Mouse (Mus musculus): ENCODE measurements around the gene Smyd3. TPM values are rescaled to one million over a fixed set of nuclear protein-coding genes. Genes with fewer than 3 reads are reported as not detected.

Smyd3 gene
- polyA plus RNA-seq, 1 experiment: not detected

- TF ChIP-seq POLR2A (IDR thresholded peaks at IDR 0.05; ENCODE audit: insufficient read depth, low read depth, low read length) (no peak), CTCF (IDR thresholded peaks at IDR 0.05; ENCODE audit: insufficient read depth, low read depth, low read length) (no peak)
- no peaks in the 10 kb centered on the region for H3K4me1 ChIP-seq (ENCODE audit: control insufficient read depth, insufficient read depth, low read length)
- 61% methylated on average over 4 of the region's 4 CpGs for WGBS
- no peak overlapping the region for H3K27ac ChIP-seq (ENCODE audit: insufficient read depth, low read depth, low read length)
- H3K4me3 ChIP-seq (ENCODE audit: insufficient read depth, low read depth, low read length): no peak overlapping the region
Observed at GRCm38 (mm10) chr1:178989485-178989884, 528.4 kb downstream of the Smyd3 start.

GRCm38 (mm10) chr1:178988176-178988575 lies 529.7 kb downstream of the Smyd3 start:
- 89% methylated on average over 1 of the region's 1 CpGs for WGBS
- no peak overlapping the region for H3K27ac ChIP-seq (ENCODE audit: insufficient read depth, low read depth, low read length)
- TF ChIP-seq POLR2A (IDR thresholded peaks at IDR 0.05; ENCODE audit: insufficient read depth, low read depth, low read length) (no peak), CTCF (IDR thresholded peaks at IDR 0.05; ENCODE audit: insufficient read depth, low read depth, low read length) (no peak)
- H3K4me3 ChIP-seq (ENCODE audit: insufficient read depth, low read depth, low read length): no peak overlapping the region
- no peaks in the 10 kb centered on the region for H3K4me1 ChIP-seq (ENCODE audit: control insufficient read depth, insufficient read depth, low read length)

GRCm38 (mm10) chr1:178981641-178982040 lies 536.2 kb downstream of the Smyd3 start:
- H3K4me1 ChIP-seq (ENCODE audit: control insufficient read depth, insufficient read depth, low read length): no peaks in the 10 kb centered on the region
- H3K27ac ChIP-seq (ENCODE audit: insufficient read depth, low read depth, low read length): no peak overlapping the region
- no peak for TF ChIP-seq CTCF (IDR thresholded peaks at IDR 0.05; ENCODE audit: insufficient read depth, low read depth, low read length)
- TF ChIP-seq POLR2A (IDR thresholded peaks at IDR 0.05; ENCODE audit: insufficient read depth, low read depth, low read length): no peak
- 83% methylated on average over 5 of the region's 5 CpGs for WGBS
- H3K4me3 ChIP-seq (ENCODE audit: insufficient read depth, low read depth, low read length): no peak overlapping the region

- Histone ChIP-seq H3K27ac (ENCODE audit: insufficient read depth, low read depth, low read length) (no peak overlapping the region), H3K4me1 (ENCODE audit: control insufficient read depth, insufficient read depth, low read length) (no peaks in the 10 kb centered on the region), H3K4me3 (ENCODE audit: insufficient read depth, low read depth, low read length) (no peak overlapping the region)
- TF ChIP-seq POLR2A (IDR thresholded peaks at IDR 0.05; ENCODE audit: insufficient read depth, low read depth, low read length): no peak
Observed at GRCm38 (mm10) chr1:178980185-178980584, 537.7 kb downstream of the Smyd3 start.

GRCm38 (mm10) chr1:178978617-178979245 lies 539.1 kb downstream of the Smyd3 start:
- Histone ChIP-seq H3K27ac (ENCODE audit: insufficient read depth, low read depth, low read length) (no peak overlapping the region), H3K4me1 (ENCODE audit: control insufficient read depth, insufficient read depth, low read length) (no peaks in the 10 kb centered on the region), H3K4me3 (ENCODE audit: insufficient read depth, low read depth, low read length) (no peak overlapping the region)
- WGBS: 81% methylated on average over 8 of the region's 8 CpGs
- TF ChIP-seq POLR2A (IDR thresholded peaks at IDR 0.05; ENCODE audit: insufficient read depth, low read depth, low read length) (no peak), CTCF (IDR thresholded peaks at IDR 0.05; ENCODE audit: insufficient read depth, low read depth, low read length) (no peak)

GRCm38 (mm10) chr1:178972055-178972454 lies 545.8 kb downstream of the Smyd3 start:
- WGBS: 98% methylated on average over 10 of the region's 10 CpGs
- Histone ChIP-seq H3K27ac (ENCODE audit: insufficient read depth, low read depth, low read length) (no peak overlapping the region), H3K4me3 (ENCODE audit: insufficient read depth, low read depth, low read length) (no peak overlapping the region), H3K4me1 (ENCODE audit: control insufficient read depth, insufficient read depth, low read length) (no peaks in the 10 kb centered on the region)
- no peak for TF ChIP-seq CTCF (IDR thresholded peaks at IDR 0.05; ENCODE audit: insufficient read depth, low read depth, low read length)
- no peak for TF ChIP-seq POLR2A (IDR thresholded peaks at IDR 0.05; ENCODE audit: insufficient read depth, low read depth, low read length)

GRCm38 (mm10) chr1:178961661-178962060 lies 556.2 kb downstream of the Smyd3 start:
- Histone ChIP-seq H3K4me1 (ENCODE audit: control insufficient read depth, insufficient read depth, low read length) (no peaks in the 10 kb centered on the region), H3K27ac (ENCODE audit: insufficient read depth, low read depth, low read length) (no peak overlapping the region), H3K4me3 (ENCODE audit: insufficient read depth, low read depth, low read length) (no peak overlapping the region)
- 94% methylated on average over 9 of the region's 9 CpGs for WGBS
- no peak for TF ChIP-seq POLR2A (IDR thresholded peaks at IDR 0.05; ENCODE audit: insufficient read depth, low read depth, low read length)
- TF ChIP-seq CTCF (IDR thresholded peaks at IDR 0.05; ENCODE audit: insufficient read depth, low read depth, low read length): no peak

GRCm38 (mm10) chr1:178960015-178960559 lies 557.8 kb downstream of the Smyd3 start:
- Histone ChIP-seq H3K4me1 (ENCODE audit: control insufficient read depth, insufficient read depth, low read length) (no peaks in the 10 kb centered on the region), H3K4me3 (ENCODE audit: insufficient read depth, low read depth, low read length) (no peak overlapping the region), H3K27ac (ENCODE audit: insufficient read depth, low read depth, low read length) (no peak overlapping the region)
- TF ChIP-seq POLR2A (IDR thresholded peaks at IDR 0.05; ENCODE audit: insufficient read depth, low read depth, low read length) (no peak), CTCF (IDR thresholded peaks at IDR 0.05; ENCODE audit: insufficient read depth, low read depth, low read length) (peak; percentile 59; the same call in 1 of the 2 replicates)
- 49% methylated on average over 7 of the region's 7 CpGs for WGBS

GRCm38 (mm10) chr1:178958641-178959040 lies 559.2 kb downstream of the Smyd3 start:
- Histone ChIP-seq H3K4me3 (ENCODE audit: insufficient read depth, low read depth, low read length) (no peak overlapping the region), H3K4me1 (ENCODE audit: control insufficient read depth, insufficient read depth, low read length) (no peaks in the 10 kb centered on the region), H3K27ac (ENCODE audit: insufficient read depth, low read depth, low read length) (no peak overlapping the region)
- 97% methylated on average over 4 of the region's 4 CpGs for whole genome bisulfite sequencing
- TF ChIP-seq CTCF (IDR thresholded peaks at IDR 0.05; ENCODE audit: insufficient read depth, low read depth, low read length) (no peak), POLR2A (IDR thresholded peaks at IDR 0.05; ENCODE audit: insufficient read depth, low read depth, low read length) (no peak)

Data from olfactory bulb, adult 2 months (tissue).